Mouse (Mus musculus): ENCODE results near the gene Nudt3. TPM values are rescaled to one million over a fixed set of nuclear protein-coding genes. Genes with fewer than 3 reads are reported as not detected.
A peak's percentile ranks its signal among the peaks of the same experiment; 100 is the strongest.
"Not testable (repeated sequence)": the region's sequence is repeated elsewhere in the genome, so short reads cannot be mapped to it uniquely, and the experiment has no call there.

The Nudt3 gene
- polyA plus RNA-seq, 1 experiment from 2014 or later, result 269 TPM

DNA sequence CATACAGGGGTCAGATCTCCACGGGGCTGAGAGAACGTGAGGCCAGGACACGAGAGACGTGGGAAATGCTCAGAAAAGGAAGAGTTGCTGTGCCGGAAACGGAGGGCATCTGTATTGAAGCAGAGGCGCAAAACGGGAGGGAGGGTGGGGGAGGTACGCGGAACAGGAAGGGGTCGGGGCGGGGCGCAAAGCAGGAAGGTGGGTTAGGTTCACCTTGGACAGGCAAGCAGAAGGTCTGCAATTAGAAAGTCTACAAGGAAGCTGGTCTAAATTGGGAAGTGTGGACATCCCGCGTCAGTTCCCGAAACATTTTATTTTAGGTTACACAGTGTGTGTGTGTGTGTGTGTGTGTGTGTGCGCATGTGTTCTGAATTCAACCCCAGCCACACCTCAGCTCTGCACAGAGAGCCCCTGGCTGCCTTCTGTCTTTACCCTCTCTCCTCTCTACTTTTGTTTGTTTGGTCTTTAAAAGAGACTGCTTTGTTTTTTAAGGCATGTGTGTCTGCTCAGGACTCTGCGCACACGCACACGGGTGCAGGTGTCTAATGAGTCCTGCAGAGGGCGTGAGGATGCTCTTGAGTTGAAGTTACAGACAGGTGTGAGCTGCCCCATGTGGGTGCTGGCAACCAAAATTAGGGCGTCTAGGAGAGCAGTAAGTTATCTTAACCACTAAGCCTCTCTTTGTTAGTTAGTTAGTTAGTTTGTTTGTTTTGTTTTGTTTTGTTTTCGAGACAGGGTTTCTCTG is 28.9 kb upstream of the Nudt3 start:
- H3K9me3 ChIP-seq (ENCODE audit: control insufficient read depth, low read length), result no peaks in the 10 kb centered on the region; the same call in 1 of the 2 replicates
- H3K4me2 ChIP-seq (ENCODE audit: low read length), result no peak overlapping the region
- H3K4me3 ChIP-seq (ENCODE audit: low read length), result no peak overlapping the region
- no peak overlapping the region for H3K9ac ChIP-seq (ENCODE audit: low read depth, low read length)
- 82% methylated on average over 23 of the region's 23 CpGs for WGBS
- peaks cover 15% of the 10 kb centered on the region for H3K4me1 ChIP-seq (ENCODE audit: control insufficient read depth, insufficient read depth, low read depth, low read length)
- H3K36me3 ChIP-seq (ENCODE audit: control insufficient read depth, insufficient read depth, low read length), result no peaks in the 10 kb centered on the region
- H3K27me3 ChIP-seq (replicated peaks; ENCODE audit: control insufficient read depth, insufficient read depth, low read length), result no peaks in the 10 kb centered on the region
- no peak overlapping the region for H3K27ac ChIP-seq (ENCODE audit: low read depth, low read length)
- no peak for ATAC-seq

DNA sequence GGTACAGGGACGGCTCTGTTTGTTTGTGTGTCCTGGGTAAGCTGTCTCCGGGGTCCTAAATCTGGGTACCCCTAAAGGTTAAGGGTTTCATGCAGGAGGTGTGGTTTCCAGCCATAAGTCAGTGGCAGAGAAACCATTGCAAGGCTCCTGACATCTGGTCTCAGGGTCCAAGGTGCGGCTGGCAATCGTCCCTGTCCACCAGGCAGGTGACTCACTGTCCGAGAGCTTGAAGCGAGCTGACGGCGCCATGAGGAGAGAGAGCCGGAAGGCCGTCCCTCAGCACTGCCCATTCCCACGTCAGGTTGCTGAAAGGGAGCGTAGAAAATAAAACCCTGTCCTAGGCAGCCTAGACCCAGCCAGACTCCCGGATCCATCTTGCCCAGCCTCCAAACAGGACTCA is 27.3 kb upstream of the Nudt3 start:
- no peak for ATAC-seq
- 88% methylated on average over 13 of the region's 13 CpGs for WGBS
- no peak overlapping the region for H3K4me3 ChIP-seq (ENCODE audit: low read length)
- no peaks in the 10 kb centered on the region for H3K36me3 ChIP-seq (ENCODE audit: control insufficient read depth, insufficient read depth, low read length)
- H3K27ac ChIP-seq (ENCODE audit: low read depth, low read length), result no peak overlapping the region
- H3K4me2 ChIP-seq (ENCODE audit: low read length), result no peak overlapping the region
- peaks cover 5% of the 10 kb centered on the region for H3K4me1 ChIP-seq (ENCODE audit: control insufficient read depth, insufficient read depth, low read depth, low read length)
- H3K9ac ChIP-seq (ENCODE audit: low read depth, low read length), result no peak overlapping the region
- no peaks in the 10 kb centered on the region; the same call in 1 of the 2 replicates for H3K9me3 ChIP-seq (ENCODE audit: control insufficient read depth, low read length)
- no peaks in the 10 kb centered on the region for H3K27me3 ChIP-seq (replicated peaks; ENCODE audit: control insufficient read depth, insufficient read depth, low read length)

DNA sequence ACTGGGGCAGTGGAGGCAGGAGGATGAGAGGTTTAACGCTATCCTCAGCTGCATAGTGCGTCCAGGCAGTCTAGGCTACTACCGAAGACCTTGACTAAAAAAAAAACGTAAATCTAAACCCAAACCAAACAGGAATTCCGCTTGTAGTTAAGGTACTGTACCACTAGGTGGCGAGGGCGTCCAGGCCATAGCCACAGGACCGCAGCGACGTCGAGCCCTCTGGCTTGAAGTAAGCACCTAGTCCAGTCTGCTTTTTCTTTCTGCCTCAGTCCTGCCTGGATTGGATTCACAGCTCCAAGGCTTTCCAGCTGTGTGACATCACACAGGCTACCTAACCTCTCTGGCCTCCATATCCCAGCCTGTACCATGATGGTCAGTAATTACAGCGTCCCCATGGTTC is 26.9 kb upstream of the Nudt3 start:
- H3K4me3 ChIP-seq (ENCODE audit: low read length), result no peak overlapping the region
- ATAC-seq, result no peak
- H3K27ac ChIP-seq (ENCODE audit: low read depth, low read length), result no peak overlapping the region
- no peaks in the 10 kb centered on the region for H3K36me3 ChIP-seq (ENCODE audit: control insufficient read depth, insufficient read depth, low read length)
- H3K9me3 ChIP-seq (ENCODE audit: control insufficient read depth, low read length), result no peaks in the 10 kb centered on the region; the same call in 1 of the 2 replicates
- peaks cover 5% of the 10 kb centered on the region for H3K4me1 ChIP-seq (ENCODE audit: control insufficient read depth, insufficient read depth, low read depth, low read length)
- 9% methylated on average over 12 of the region's 12 CpGs for WGBS
- no peak overlapping the region for H3K9ac ChIP-seq (ENCODE audit: low read depth, low read length)
- H3K27me3 ChIP-seq (replicated peaks; ENCODE audit: control insufficient read depth, insufficient read depth, low read length), result no peaks in the 10 kb centered on the region
- no peak overlapping the region for H3K4me2 ChIP-seq (ENCODE audit: low read length)

DNA sequence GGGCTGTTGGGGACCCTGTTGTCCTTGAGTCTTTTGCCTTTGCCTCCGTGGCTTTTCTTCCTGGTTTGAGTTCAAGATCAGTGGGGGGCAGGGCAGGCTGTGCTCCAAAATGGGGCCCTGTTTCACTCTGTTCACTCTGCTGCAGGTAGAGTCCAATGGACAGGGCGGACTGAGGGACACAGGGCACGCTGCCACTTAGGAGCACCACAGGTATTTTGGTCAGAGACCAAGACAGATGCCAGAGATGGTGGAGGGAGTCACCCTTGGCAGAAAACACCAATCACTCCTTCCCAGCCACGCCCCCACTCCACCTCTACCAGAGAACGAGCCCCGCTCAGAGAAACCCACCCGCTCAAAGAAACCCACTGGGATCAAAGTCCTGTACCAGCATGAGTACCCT is 22.5 kb upstream of the Nudt3 start:
- Histone ChIP-seq H3K36me3 (ENCODE audit: control insufficient read depth, insufficient read depth, low read length) (no peaks in the 10 kb centered on the region), H3K9ac (ENCODE audit: low read depth, low read length) (no peak overlapping the region), H3K27me3 (replicated peaks; ENCODE audit: control insufficient read depth, insufficient read depth, low read length) (no peaks in the 10 kb centered on the region), H3K9me3 (ENCODE audit: control insufficient read depth, low read length) (no peaks in the 10 kb centered on the region; the same call in 1 of the 2 replicates), H3K4me3 (ENCODE audit: low read length) (no peak overlapping the region), H3K27ac (ENCODE audit: low read depth, low read length) (no peak overlapping the region), H3K4me2 (ENCODE audit: low read length) (no peak overlapping the region), H3K4me1 (ENCODE audit: control insufficient read depth, insufficient read depth, low read depth, low read length) (peaks cover 10% of the 10 kb centered on the region)
- WGBS, result 41% methylated on average over 7 of the region's 7 CpGs
- no peak for ATAC-seq

DNA sequence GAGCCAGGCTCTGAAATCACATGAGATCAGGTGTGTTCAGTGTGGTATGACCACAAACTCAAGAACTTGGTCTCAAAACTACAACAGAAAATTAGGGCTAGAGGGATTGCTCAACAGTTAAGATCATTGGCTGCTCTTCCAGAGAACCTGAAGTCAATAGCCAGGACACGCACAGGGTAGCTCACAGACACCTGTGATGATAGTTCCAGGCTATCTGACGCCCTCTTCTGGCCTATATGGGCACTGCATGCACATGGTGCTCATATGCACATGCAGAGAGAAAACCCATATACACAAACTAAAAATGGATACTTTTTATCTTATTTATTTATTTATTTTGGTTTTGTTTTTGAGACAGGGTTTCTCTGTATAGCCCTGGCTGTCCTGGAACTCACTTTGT is 21.3 kb upstream of the Nudt3 start:
- 34% methylated on average over 2 of the region's 2 CpGs for WGBS
- Histone ChIP-seq H3K27ac (ENCODE audit: low read depth, low read length) (no peak overlapping the region), H3K4me3 (ENCODE audit: low read length) (no peak overlapping the region), H3K4me2 (ENCODE audit: low read length) (no peak overlapping the region), H3K9ac (ENCODE audit: low read depth, low read length) (no peak overlapping the region), H3K9me3 (ENCODE audit: control insufficient read depth, low read length) (no peaks in the 10 kb centered on the region), H3K27me3 (replicated peaks; ENCODE audit: control insufficient read depth, insufficient read depth, low read length) (no peaks in the 10 kb centered on the region), H3K36me3 (ENCODE audit: control insufficient read depth, insufficient read depth, low read length) (no peaks in the 10 kb centered on the region), H3K4me1 (ENCODE audit: control insufficient read depth, insufficient read depth, low read depth, low read length) (peaks cover 10% of the 10 kb centered on the region)
- ATAC-seq, result no peak

DNA sequence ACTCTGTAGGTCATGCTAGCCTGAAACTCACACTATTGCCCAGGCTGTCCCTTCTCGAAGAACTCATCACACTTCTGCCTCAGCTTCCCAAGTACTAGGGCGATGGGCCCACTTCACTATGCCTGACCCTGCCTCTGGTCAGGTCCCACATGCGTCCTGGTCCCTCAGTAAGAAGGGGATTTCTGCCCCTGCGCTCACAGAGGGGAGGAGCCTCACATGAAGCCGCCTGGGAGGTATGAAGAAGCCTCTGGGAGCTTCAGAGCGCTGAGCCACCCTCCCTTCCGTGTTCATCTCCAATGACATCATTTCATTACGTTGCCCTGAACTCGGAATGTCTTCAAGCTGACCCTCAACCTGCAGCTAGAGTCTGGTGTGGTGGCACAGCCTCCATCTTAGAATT is 20.5 kb upstream of the Nudt3 start:
- H3K27ac ChIP-seq (ENCODE audit: low read depth, low read length), result peak overlapping the region; percentile 45; the same call in 1 of the 2 replicates
- WGBS, result 84% methylated on average over 9 of the region's 9 CpGs
- no peak overlapping the region for H3K9ac ChIP-seq (ENCODE audit: low read depth, low read length)
- H3K4me3 ChIP-seq (ENCODE audit: low read length), result no peak overlapping the region
- ATAC-seq, result no peak
- H3K36me3 ChIP-seq (ENCODE audit: control insufficient read depth, insufficient read depth, low read length), result no peaks in the 10 kb centered on the region
- peaks cover 10% of the 10 kb centered on the region for H3K4me1 ChIP-seq (ENCODE audit: control insufficient read depth, insufficient read depth, low read depth, low read length)
- no peak overlapping the region for H3K4me2 ChIP-seq (ENCODE audit: low read length)
- H3K27me3 ChIP-seq (replicated peaks; ENCODE audit: control insufficient read depth, insufficient read depth, low read length), result no peaks in the 10 kb centered on the region
- H3K9me3 ChIP-seq (ENCODE audit: control insufficient read depth, low read length), result no peaks in the 10 kb centered on the region

DNA sequence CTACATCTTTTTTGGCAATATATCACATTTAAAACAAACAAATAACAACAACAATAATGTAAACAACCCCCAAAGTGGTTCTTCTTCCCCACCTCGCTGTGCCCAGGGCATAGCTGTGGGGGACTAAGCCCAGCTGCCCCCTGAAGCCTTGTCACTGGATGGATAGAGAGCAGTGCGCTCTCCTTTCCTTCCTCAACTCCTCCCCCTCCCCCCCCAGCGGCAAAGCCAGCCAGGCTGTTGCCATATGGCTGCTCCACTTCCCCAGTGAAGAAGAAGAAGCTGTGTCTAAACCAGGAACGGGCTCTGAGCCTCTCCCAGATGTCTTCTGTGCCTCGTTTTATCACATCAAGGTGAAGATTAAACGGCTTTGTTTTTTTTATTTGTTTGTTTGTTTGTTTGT is 19.8 kb upstream of the Nudt3 start:
- H3K4me2 ChIP-seq (ENCODE audit: low read length), result peak overlapping the region; percentile 39
- no peak; the same call in 1 of the 2 replicates for ATAC-seq
- WGBS, result 26% methylated on average over 6 of the region's 6 CpGs
- H3K27ac ChIP-seq (ENCODE audit: low read depth, low read length), result peak overlapping the region; percentile 87
- H3K36me3 ChIP-seq (ENCODE audit: control insufficient read depth, insufficient read depth, low read length), result no peaks in the 10 kb centered on the region
- no peak overlapping the region for H3K9ac ChIP-seq (ENCODE audit: low read depth, low read length)
- H3K4me1 ChIP-seq (ENCODE audit: control insufficient read depth, insufficient read depth, low read depth, low read length), result peaks cover 10% of the 10 kb centered on the region
- H3K27me3 ChIP-seq (replicated peaks; ENCODE audit: control insufficient read depth, insufficient read depth, low read length), result no peaks in the 10 kb centered on the region
- no peak overlapping the region for H3K4me3 ChIP-seq (ENCODE audit: low read length)
- no peaks in the 10 kb centered on the region for H3K9me3 ChIP-seq (ENCODE audit: control insufficient read depth, low read length)

DNA sequence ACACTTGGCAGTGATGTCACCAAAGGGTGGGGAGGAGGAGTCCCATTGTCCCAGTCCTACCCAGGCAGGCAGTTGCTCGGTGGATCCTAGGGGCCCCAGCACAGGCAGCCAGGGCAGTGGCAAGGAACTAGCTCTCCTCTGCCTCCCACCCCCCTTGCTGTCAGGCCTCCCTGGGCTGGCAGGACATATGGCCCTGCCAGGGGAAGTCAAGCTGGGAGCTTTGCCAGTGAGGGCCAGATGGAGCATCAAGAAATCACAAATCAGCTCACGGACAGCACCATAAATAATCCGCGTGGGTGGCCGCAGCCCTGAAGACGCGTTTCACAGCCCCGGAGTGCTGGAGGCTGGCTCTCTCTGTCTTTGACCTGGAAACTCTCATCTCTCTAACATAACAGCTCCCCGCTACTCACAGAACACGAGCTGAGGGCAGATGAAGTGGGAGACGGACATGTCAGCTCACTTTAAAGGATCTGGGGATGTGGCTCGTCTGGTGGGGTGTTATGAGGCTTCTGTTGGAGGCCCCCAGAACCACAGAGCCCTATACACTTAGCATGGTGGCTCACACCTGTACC is 19.3 kb upstream of the Nudt3 start:
- Histone ChIP-seq H3K27ac (ENCODE audit: low read depth, low read length) (peak overlapping the region; percentile 87), H3K9ac (ENCODE audit: low read depth, low read length) (peak overlapping the region; percentile 52), H3K27me3 (replicated peaks; ENCODE audit: control insufficient read depth, insufficient read depth, low read length) (no peaks in the 10 kb centered on the region), H3K4me1 (ENCODE audit: control insufficient read depth, insufficient read depth, low read depth, low read length) (peaks cover 10% of the 10 kb centered on the region), H3K36me3 (ENCODE audit: control insufficient read depth, insufficient read depth, low read length) (no peaks in the 10 kb centered on the region), H3K4me3 (ENCODE audit: low read length) (no peak overlapping the region), H3K4me2 (ENCODE audit: low read length) (peak overlapping the region; percentile 39), H3K9me3 (ENCODE audit: control insufficient read depth, low read length) (no peaks in the 10 kb centered on the region)
- peak; percentile 91 for ATAC-seq
- 6% methylated on average over 12 of the region's 12 CpGs for WGBS

DNA sequence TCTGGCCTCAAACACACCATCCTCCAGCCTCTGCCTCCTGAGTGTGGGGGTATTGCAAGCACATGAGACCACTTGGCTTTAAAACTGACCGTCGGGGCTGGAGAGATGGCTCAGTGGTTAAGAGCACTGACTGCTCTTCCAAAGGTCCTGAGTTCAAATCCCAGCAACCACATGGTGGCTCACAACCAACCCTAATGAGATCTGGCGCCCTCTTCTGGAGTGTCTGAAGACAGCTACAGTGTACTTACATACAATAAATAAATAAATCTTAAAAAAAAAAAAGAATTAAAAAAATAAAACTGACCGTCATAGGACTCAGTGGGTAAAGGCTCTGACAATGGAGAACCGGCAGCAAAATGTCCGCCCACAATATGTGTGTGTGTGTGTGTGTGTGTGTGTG is 16.6 kb upstream of the Nudt3 start:
- H3K9me3 ChIP-seq (ENCODE audit: control insufficient read depth, low read length); H3K27me3 ChIP-seq (replicated peaks; ENCODE audit: control insufficient read depth, insufficient read depth, low read length); H3K36me3 ChIP-seq (ENCODE audit: control insufficient read depth, insufficient read depth, low read length); H3K9ac ChIP-seq (ENCODE audit: low read depth, low read length); H3K4me3 ChIP-seq (ENCODE audit: low read length); ATAC-seq; H3K4me2 ChIP-seq (ENCODE audit: low read length); H3K27ac ChIP-seq (ENCODE audit: low read depth, low read length): not testable (repeated sequence)
- 89% methylated on average over 6 of the region's 6 CpGs for WGBS
- peaks cover 16% of the 10 kb centered on the region for H3K4me1 ChIP-seq (ENCODE audit: control insufficient read depth, insufficient read depth, low read depth, low read length)
